Mouse (Mus musculus): ENCODE measurements around the gene Klhl7. TPM values are rescaled to one million over a fixed set of nuclear protein-coding genes. Genes with fewer than 3 reads are reported as not detected.

The Klhl7 gene
- polyA plus RNA-seq, 1 experiment from 2014 or later = 46.6 TPM

DNA sequence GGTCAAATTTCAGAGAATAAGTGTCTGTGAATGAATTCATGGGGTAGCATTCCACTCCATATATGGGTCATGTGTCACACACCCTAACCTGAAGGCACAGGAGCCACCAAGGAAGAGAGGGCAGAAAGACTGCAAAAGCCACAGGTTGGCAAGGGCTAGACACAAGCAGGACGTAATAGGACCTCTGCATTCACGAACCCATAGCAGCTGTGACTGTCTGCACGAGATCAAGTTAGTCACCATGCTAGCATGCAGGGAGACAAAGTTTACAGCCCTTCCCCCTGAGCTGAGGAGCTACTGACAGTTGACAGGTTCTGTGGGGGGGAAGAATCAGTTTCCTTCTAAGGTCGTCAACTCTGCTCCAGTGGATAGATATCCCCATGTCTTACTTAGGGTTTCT is 36.9 kb upstream of the Klhl7 start:
- no peak overlapping the region for H3K4me2 ChIP-seq (ENCODE audit: low read length)
- no peaks in the 10 kb centered on the region for H3K9me3 ChIP-seq (ENCODE audit: control insufficient read depth, low read length)
- ATAC-seq (replicated peaks; ENCODE audit: low FRiP score, low TSS enrichment, low read depth) (no peak), DNase-seq (ENCODE audit: low spot score) (no peak)
- no peaks in the 10 kb centered on the region for H3K36me3 ChIP-seq (ENCODE audit: control insufficient read depth, insufficient read depth, low read length)
- WGBS = 69% methylated on average over 4 of the region's 4 CpGs
- H3K4me3 ChIP-seq (ENCODE audit: low read depth, low read length) = no peak overlapping the region
- no peaks in the 10 kb centered on the region for H3K27me3 ChIP-seq (replicated peaks; ENCODE audit: control insufficient read depth, insufficient read depth, low read length)
- no peak overlapping the region for H3K27ac ChIP-seq (ENCODE audit: low read depth)
- H3K4me1 ChIP-seq (replicated peaks; ENCODE audit: control insufficient read depth, insufficient read depth, low read length) = no peaks in the 10 kb centered on the region
- H3K9ac ChIP-seq (ENCODE audit: low read length) = no peak overlapping the region

DNA sequence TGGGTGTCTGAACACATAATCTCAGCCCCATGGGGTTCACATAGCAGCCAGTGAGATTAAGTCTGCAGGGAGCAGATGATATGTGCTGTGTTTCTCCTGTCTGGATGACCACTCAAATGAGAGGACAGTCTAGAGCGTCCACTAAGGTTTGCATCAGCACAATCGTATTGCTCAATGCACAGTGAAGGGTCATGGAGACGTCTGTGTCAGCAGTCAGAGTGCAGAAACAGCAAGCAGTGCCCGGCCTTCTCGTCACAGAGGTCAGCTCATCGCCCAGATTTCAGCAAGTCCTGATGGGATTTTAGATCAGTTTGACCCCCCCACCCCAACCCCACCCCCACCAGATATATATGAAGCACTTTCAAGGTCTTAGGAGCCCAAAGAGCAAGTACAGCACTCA is 31.4 kb upstream of the Klhl7 start:
- no peak for DNase-seq (ENCODE audit: low spot score)

DNA sequence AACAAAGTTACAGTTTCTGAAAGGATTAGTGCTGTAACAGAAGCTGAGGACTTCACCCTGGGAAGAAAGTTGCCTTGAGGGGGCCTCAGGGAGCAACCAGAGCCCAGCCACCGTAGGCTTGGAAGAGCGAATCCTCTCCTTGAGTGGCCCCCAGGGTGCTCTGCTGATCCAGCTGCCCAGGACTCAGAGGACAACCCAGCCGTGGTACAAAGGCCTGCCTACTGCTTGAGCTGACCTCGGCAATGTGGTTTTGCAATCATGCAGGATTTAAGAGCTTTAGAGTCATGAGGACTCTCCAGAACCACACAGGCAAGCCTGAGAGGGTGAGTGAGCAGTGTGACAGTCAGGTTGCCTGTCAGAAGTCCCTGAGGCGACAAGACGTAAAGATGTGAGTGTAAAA is 28.4 kb upstream of the Klhl7 start:
- H3K4me3 ChIP-seq (ENCODE audit: low read depth, low read length) = no peak overlapping the region
- no peaks in the 10 kb centered on the region for H3K9me3 ChIP-seq (ENCODE audit: control insufficient read depth, low read length)
- H3K36me3 ChIP-seq (ENCODE audit: control insufficient read depth, insufficient read depth, low read length) = no peaks in the 10 kb centered on the region
- H3K4me2 ChIP-seq (ENCODE audit: low read length) = no peak overlapping the region
- H3K4me1 ChIP-seq (replicated peaks; ENCODE audit: control insufficient read depth, insufficient read depth, low read length) = 0 out of 2 replicates have a peak, but pooled peaks cover 4% of the 10 kb centered on the region
- DNase-seq (ENCODE audit: low spot score) = no peak
- H3K9ac ChIP-seq (ENCODE audit: low read length) = no peak overlapping the region
- WGBS = 71% methylated on average over 6 of the region's 6 CpGs
- no peak overlapping the region for H3K27ac ChIP-seq (ENCODE audit: low read depth)
- no peak for ATAC-seq (replicated peaks; ENCODE audit: low FRiP score, low TSS enrichment, low read depth)
- H3K27me3 ChIP-seq (replicated peaks; ENCODE audit: control insufficient read depth, insufficient read depth, low read length) = no peaks in the 10 kb centered on the region

More for the DNA sequence above, 31.4 kb upstream of the Klhl7 start:
- Histone ChIP-seq H3K4me3 (ENCODE audit: low read depth, low read length) (no peak overlapping the region), H3K9ac (ENCODE audit: low read length) (no peak overlapping the region), H3K4me2 (ENCODE audit: low read length) (no peak overlapping the region), H3K4me1 (replicated peaks; ENCODE audit: control insufficient read depth, insufficient read depth, low read length) (no peaks in the 10 kb centered on the region), H3K27me3 (replicated peaks; ENCODE audit: control insufficient read depth, insufficient read depth, low read length) (no peaks in the 10 kb centered on the region), H3K36me3 (ENCODE audit: control insufficient read depth, insufficient read depth, low read length) (no peaks in the 10 kb centered on the region), H3K9me3 (ENCODE audit: control insufficient read depth, low read length) (no peaks in the 10 kb centered on the region), H3K27ac (ENCODE audit: low read depth) (no peak overlapping the region)
- WGBS = 80% methylated on average over 6 of the region's 6 CpGs
- ATAC-seq (replicated peaks; ENCODE audit: low FRiP score, low TSS enrichment, low read depth) = no peak

DNA sequence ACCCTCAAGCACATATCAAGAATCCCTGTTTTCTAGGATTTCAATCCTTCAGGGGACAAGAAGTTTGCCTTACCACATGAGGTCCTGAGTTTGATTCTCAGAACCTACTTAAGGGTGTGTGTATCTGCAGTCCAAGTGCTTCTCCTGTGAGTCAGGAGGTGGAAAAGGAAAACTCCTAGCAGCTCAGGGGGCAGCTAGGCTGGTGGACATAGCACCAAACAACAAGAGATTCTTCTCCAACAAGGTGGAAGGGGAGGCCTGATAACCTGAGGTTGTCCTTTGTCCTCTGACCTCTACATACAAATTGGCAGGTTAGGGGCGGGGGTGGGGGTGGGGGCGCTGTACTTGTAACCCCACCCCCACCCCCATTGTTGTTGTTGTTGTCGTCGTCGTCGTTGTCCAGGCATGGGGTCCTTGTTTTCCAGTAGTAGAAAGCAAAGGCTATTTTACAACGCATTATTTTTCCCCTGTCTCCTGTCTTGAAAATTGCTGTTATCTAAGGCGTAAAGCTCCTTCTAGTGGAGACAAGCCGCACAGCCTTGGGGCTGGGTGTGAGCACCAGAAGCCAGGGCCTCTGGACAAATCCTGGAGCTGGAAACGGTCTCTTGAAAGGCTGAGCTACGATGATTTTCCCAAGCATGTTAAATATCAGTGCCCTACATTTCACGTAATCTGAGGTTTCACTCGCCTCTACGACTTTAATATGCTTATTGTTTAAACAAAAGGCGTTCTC is 23.3 kb upstream of the Klhl7 start:
- H3K36me3 ChIP-seq (ENCODE audit: control insufficient read depth, insufficient read depth, low read length) = no peaks in the 10 kb centered on the region
- 4% methylated on average over 15 of the region's 15 CpGs for WGBS
- peak; percentile 75 for DNase-seq (ENCODE audit: low spot score)
- H3K4me1 ChIP-seq (replicated peaks; ENCODE audit: control insufficient read depth, insufficient read depth, low read length) = 0 out of 2 replicates have a peak, but pooled peaks cover 4% of the 10 kb centered on the region
- no peak overlapping the region for H3K27ac ChIP-seq (ENCODE audit: low read depth)
- no peak overlapping the region for H3K9ac ChIP-seq (ENCODE audit: low read length)
- H3K4me3 ChIP-seq (ENCODE audit: low read depth, low read length) = peak overlapping the region; percentile 26
- H3K9me3 ChIP-seq (ENCODE audit: control insufficient read depth, low read length) = no peaks in the 10 kb centered on the region
- ATAC-seq (replicated peaks; ENCODE audit: low FRiP score, low TSS enrichment, low read depth) = peak; percentile 77; the same call in 1 of the 2 replicates
- H3K4me2 ChIP-seq (ENCODE audit: low read length) = peak overlapping the region; percentile 43
- H3K27me3 ChIP-seq (replicated peaks; ENCODE audit: control insufficient read depth, insufficient read depth, low read length) = no peaks in the 10 kb centered on the region

GRCm38 (mm10) chr5:24077739-24078306 is 22.6 kb upstream of the Klhl7 start:
- Histone ChIP-seq H3K9me3 (ENCODE audit: control insufficient read depth, low read length) (no peaks in the 10 kb centered on the region), H3K27ac (ENCODE audit: low read depth) (no peak overlapping the region), H3K4me3 (ENCODE audit: low read depth, low read length) (0 out of 2 replicates have a peak overlapping the region, but pooled peaks have one; percentile 4), H3K9ac (ENCODE audit: low read length) (no peak overlapping the region), H3K4me2 (ENCODE audit: low read length) (peak overlapping the region; percentile 43), H3K27me3 (replicated peaks; ENCODE audit: control insufficient read depth, insufficient read depth, low read length) (no peaks in the 10 kb centered on the region), H3K36me3 (ENCODE audit: control insufficient read depth, insufficient read depth, low read length) (no peaks in the 10 kb centered on the region), H3K4me1 (replicated peaks; ENCODE audit: control insufficient read depth, insufficient read depth, low read length) (0 out of 2 replicates have a peak, but pooled peaks cover 4% of the 10 kb centered on the region)
- ATAC-seq (replicated peaks; ENCODE audit: low FRiP score, low TSS enrichment, low read depth) (no peak), DNase-seq (ENCODE audit: low spot score) (peak; percentile 48)
- WGBS = 10% methylated on average over 7 of the region's 7 CpGs

- peak; percentile 38 for DNase-seq (ENCODE audit: low spot score)
These were observed 21.8 kb upstream of the Klhl7 start for GRCm38 (mm10) chr5:24078420-24079179.

DNA sequence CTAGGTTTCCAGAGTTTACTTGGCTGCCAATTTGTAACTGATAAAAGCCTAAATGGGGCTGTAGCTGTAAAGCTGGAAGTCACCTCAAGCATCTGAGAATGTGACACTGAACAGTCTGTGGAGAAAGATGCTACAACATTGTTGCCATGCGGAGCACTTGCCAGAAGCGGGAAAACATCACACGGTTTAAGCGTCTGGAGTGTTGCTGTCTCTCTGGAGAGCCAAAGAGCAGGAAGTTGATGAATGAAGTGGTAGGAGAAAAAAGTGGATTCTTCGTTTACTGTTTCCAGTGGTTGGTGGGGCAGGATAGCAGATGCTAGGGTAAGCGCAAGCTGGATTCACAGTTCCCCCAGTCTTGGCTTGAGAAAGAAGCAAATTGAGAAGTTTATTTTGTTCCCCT is 19.6 kb upstream of the Klhl7 start:
- H3K4me2 ChIP-seq (ENCODE audit: low read length) = no peak overlapping the region
- 0 out of 2 replicates have a peak, but pooled peaks cover 4% of the 10 kb centered on the region for H3K4me1 ChIP-seq (replicated peaks; ENCODE audit: control insufficient read depth, insufficient read depth, low read length)
- 40% methylated on average over 6 of the region's 6 CpGs for WGBS
- no peak overlapping the region for H3K27ac ChIP-seq (ENCODE audit: low read depth)
- no peaks in the 10 kb centered on the region for H3K27me3 ChIP-seq (replicated peaks; ENCODE audit: control insufficient read depth, insufficient read depth, low read length)
- no peak overlapping the region for H3K4me3 ChIP-seq (ENCODE audit: low read depth, low read length)
- H3K36me3 ChIP-seq (ENCODE audit: control insufficient read depth, insufficient read depth, low read length) = no peaks in the 10 kb centered on the region
- peak; percentile 10 for DNase-seq (ENCODE audit: low spot score)
- ATAC-seq (replicated peaks; ENCODE audit: low FRiP score, low TSS enrichment, low read depth) = no peak
- H3K9ac ChIP-seq (ENCODE audit: low read length) = no peak overlapping the region
- no peaks in the 10 kb centered on the region for H3K9me3 ChIP-seq (ENCODE audit: control insufficient read depth, low read length)

More at GRCm38 (mm10) chr5:24078420-24079179, 21.8 kb upstream of the Klhl7 start:
- 0 out of 2 replicates have a peak, but pooled peaks cover 4% of the 10 kb centered on the region for H3K4me1 ChIP-seq (replicated peaks; ENCODE audit: control insufficient read depth, insufficient read depth, low read length)
- H3K27me3 ChIP-seq (replicated peaks; ENCODE audit: control insufficient read depth, insufficient read depth, low read length) = no peaks in the 10 kb centered on the region
- no peak for ATAC-seq (replicated peaks; ENCODE audit: low FRiP score, low TSS enrichment, low read depth)
- H3K9ac ChIP-seq (ENCODE audit: low read length) = no peak overlapping the region
- H3K27ac ChIP-seq (ENCODE audit: low read depth) = no peak overlapping the region
- no peak overlapping the region for H3K4me2 ChIP-seq (ENCODE audit: low read length)
- H3K4me3 ChIP-seq (ENCODE audit: low read depth, low read length) = no peak overlapping the region
- no peaks in the 10 kb centered on the region for H3K36me3 ChIP-seq (ENCODE audit: control insufficient read depth, insufficient read depth, low read length)
- 69% methylated on average over 7 of the region's 7 CpGs for WGBS
- H3K9me3 ChIP-seq (ENCODE audit: control insufficient read depth, low read length) = no peaks in the 10 kb centered on the region

DNA sequence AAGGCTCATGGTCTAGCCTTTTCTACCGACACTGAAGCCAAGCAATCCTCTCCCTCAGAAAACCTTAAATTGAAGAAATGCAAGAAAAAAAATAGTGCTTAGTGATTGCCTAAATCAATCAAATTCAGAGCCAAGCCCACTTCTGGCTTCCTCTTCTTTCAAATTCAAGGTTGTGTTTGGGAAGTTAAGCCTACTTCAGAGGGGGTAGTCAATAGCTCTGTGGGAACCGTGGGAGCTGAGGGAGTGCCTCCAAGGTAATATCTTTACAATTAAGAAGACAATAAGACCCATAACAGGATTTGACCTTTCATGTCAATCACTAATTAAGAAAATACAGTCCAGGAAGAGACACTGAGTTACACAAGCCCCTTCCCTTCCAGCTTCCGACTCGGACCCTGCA is 15.6 kb upstream of the Klhl7 start:
- Histone ChIP-seq H3K4me1 (replicated peaks; ENCODE audit: control insufficient read depth, insufficient read depth, low read length) (no peaks in the 10 kb centered on the region), H3K4me2 (ENCODE audit: low read length) (no peak overlapping the region), H3K27ac (ENCODE audit: low read depth) (no peak overlapping the region), H3K4me3 (ENCODE audit: low read depth, low read length) (no peak overlapping the region), H3K27me3 (replicated peaks; ENCODE audit: control insufficient read depth, insufficient read depth, low read length) (no peaks in the 10 kb centered on the region), H3K36me3 (ENCODE audit: control insufficient read depth, insufficient read depth, low read length) (no peaks in the 10 kb centered on the region), H3K9ac (ENCODE audit: low read length) (no peak overlapping the region), H3K9me3 (ENCODE audit: control insufficient read depth, low read length) (no peaks in the 10 kb centered on the region)
- WGBS = 86% methylated on average over 4 of the region's 4 CpGs
- ATAC-seq (replicated peaks; ENCODE audit: low FRiP score, low TSS enrichment, low read depth) = no peak
- DNase-seq (ENCODE audit: low spot score) = peak; percentile 7

Measured in intestine, embryonic 14.5 days (tissue).